Mouse (Mus musculus): ENCODE results near the gene Lypd5.
"Not testable (repeated sequence)": the region's sequence is repeated elsewhere in the genome, so short reads cannot be mapped to it uniquely, and the experiment has no call there.

Lypd5 gene

DNA sequence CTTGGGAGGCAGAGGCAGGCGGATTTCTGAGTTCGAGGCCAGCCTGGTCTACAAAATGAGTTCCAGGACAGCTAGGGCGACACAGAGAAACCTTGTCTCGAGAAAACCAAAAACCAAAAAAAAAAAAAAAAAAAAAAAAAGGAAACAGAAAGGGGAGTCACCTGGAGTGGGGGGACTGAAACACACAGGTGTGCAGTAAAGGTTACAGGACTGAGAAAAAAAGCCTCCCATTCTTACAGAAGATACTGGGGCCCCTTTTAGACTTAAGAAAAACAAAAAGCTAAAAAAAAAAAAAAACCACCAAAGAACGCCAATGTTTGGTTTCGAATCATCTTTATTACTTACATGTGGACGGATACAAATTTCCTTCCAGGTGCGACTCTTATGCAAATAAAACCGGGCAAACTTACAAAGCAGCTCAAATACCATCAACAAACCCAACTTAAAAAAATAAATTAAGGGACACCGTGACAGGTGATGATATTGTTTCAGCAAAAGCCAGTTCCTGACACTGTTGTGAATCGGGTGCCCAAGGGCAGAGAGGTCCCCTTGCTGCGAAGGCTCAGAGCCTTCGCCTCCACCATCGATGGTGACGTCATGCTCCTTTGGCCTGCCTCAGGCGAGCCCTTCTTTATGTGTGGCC lies 33.9 kb downstream of the Lypd5 start:
- no peak for DNase-seq (ENCODE audit: low read depth, low spot score)

- DNase-seq (ENCODE audit: low read depth, low spot score): no peak
These were observed 35.1 kb downstream of the Lypd5 start for GRCm38 (mm10) chr7:24384070-24384469.

DNA sequence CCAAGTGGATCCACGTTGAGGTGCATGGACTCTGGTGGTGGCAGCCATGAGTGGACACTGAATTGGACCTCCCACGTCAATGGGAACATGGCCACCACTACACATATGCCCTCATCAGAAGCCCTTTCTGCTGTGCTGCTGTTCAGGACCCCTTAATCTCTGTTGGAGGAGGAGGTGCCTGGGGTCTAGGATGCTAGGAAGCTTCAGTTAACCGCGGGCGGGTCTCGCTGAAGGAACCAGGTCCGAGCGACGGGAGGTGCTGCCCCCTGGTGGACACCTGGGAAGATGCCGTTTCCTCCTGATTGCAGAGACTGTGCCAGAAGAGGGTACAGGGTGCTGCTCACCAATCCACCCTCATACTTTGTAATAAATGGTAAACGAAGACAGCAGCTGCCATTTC lies 35.8 kb downstream of the Lypd5 start:
- peak; percentile 77 for DNase-seq (ENCODE audit: low read depth, low spot score)

GRCm38 (mm10) chr7:24387059-24387556 lies 38.1 kb downstream of the Lypd5 start:
- DNase-seq (ENCODE audit: low read depth, low spot score): no peak

GRCm38 (mm10) chr7:24389516-24390187 lies 40.7 kb downstream of the Lypd5 start:
- DNase-seq (ENCODE audit: low read depth, low spot score): no peak

- no peak for DNase-seq (ENCODE audit: low read depth, low spot score)
These were observed 41.5 kb downstream of the Lypd5 start for GRCm38 (mm10) chr7:24390512-24390911.

DNA sequence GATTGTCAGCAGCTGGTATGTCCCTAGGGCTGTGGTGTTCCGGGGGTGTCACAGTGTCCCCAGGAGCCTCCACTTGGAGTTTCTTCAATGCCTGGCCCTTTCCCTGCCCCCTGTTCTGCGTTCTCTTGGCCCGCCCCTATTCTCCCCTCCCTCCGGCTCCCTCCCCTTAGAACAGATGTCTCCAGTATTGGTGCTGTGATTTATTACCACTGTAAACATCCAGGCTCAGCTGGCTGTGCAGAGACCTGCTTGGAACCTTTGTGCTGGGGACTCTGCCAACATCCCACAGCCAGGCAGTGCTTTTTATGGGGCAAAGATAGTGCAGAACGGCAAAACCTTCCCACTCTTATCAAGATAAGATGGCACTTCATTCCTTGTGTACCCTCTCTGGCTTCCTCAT lies 42.1 kb downstream of the Lypd5 start:
- no peak for DNase-seq (ENCODE audit: low read depth, low spot score)

DNA sequence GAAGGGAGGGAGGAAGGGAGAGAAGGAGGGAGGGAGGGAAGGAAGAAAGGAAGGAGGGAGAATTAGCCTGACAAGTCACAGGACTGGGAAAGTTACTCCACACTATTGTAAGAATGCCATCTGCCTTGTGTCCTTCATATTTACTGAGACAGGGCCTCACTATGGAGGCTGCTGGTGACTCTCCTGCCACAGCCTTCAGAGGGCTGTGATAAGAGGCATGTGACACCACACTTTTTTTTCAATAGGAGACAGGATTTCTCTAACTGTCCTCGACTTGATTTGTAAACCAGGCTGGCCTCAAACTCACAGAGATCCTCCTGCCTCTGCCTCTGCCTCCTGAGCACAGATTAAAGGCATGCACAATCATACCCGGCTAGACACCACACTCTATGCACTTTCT lies 42.7 kb downstream of the Lypd5 start:
- no peak for DNase-seq (ENCODE audit: low read depth, low spot score)

- no peak for DNase-seq (ENCODE audit: low read depth, low spot score)
These were observed 45.1 kb downstream of the Lypd5 start for GRCm38 (mm10) chr7:24394054-24394453.

- DNase-seq (ENCODE audit: low read depth, low spot score): no peak
These were observed 45.6 kb downstream of the Lypd5 start for GRCm38 (mm10) chr7:24394475-24395161.

- DNase-seq (ENCODE audit: low read depth, low spot score): no peak
These were observed 47.8 kb downstream of the Lypd5 start for GRCm38 (mm10) chr7:24396832-24397231.

DNA sequence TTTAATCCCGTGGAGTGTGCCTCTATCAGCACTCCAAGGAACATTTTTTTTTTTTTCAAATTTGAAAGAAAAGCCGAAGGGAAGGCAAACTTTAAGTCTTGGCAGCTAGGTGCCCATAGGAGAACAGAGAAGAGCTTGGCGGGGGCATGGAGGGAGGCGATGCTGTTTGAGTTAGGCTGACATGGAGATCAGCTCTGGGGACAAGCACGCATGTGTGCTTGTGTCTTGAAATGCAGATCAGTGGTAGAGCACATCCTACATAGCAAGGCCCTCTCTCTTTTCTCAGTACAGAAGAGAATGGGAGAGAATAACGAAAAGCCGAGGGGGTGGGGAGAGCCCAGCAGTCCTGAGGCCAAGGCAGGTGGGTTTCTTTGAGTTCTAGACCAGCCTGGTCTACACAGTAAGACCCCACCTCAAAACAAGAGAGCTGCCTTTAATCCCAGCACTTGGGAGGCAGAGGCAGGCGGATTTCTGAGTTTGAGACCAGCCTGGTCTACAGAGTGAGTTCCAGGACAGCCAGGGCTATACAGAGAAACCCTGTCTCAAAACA lies 49.4 kb downstream of the Lypd5 start:
- no peak for DNase-seq (ENCODE audit: low read depth, low spot score)

- DNase-seq (ENCODE audit: low read depth, low spot score): peak; percentile 99
These were observed 50.5 kb downstream of the Lypd5 start, which contains the start of gene Smg9 for GRCm38 (mm10) chr7:24399256-24400081. Gene Smg9 (plus strand): TSS chr7:24399619.

DNA sequence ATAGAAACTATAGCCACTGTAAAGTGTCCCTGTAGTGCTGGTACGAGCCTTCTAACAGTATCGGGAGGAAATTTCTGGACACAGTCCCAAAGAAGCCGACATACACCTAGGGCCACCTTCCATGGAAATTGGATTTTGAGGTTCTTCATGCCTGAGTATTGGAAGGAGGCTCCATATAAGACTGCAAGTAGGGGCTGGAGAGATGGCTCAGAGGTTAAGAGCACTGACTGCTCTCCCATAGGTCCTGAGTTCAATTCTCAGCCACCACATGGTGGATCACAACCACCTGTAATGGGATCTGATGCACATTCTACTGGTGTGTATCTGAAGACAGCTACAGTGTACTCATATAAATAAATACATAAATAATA lies 51.1 kb downstream of the Lypd5 start:
- DNase-seq (ENCODE audit: low read depth, low spot score): no peak

- not testable (repeated sequence) for DNase-seq (ENCODE audit: low read depth, low spot score)
These were observed 51.5 kb downstream of the Lypd5 start for GRCm38 (mm10) chr7:24400489-24400888.

GRCm38 (mm10) chr7:24402851-24403250 lies 53.9 kb downstream of the Lypd5 start:
- peak; percentile 86 for DNase-seq (ENCODE audit: low read depth, low spot score)

Data from R1 (cell line).